Mouse (Mus musculus): ENCODE measurements around the gene Shbg. TPM values are rescaled to one million over a fixed set of nuclear protein-coding genes. Genes with fewer than 3 reads are reported as not detected.

The Shbg gene
- polyA plus RNA-seq, 1 experiment from 2014 or later, result not detected

DNA sequence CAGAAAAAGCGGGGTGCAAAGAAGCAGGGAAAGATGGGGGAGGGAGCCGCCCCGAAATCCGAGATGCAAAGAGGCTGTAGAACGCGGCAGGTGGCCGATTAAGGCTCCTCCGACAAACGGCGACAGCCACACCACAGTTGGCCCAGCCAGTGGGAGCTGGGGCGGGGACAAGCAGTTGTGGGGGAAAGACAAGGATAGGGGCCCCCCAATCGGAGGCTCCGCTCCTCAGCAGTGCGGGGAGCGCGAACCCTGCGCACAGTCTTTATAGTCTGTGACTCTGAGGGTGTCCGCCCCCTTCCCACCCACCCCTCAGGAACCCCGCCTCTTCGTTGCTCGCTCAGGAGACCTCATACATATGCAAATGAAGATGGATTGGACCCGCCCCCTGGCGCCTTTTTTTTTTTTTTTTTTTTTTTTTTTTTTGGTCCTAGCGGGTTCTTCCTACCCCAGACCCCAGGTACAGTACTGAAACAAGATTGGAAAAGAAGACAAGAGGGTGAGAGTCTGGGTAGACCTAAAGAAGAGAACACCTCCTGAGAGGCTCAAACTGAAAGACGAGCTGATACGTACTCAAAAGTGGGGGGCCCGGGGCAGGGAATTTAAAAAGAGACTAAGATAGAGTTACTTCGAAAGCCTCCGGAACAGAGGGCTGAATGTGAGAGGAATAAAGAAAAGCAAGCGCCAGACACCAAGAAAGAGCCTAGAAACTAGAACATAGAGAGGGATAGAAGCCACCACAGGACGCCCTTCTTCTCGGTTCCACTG is 11.8 kb downstream of the Shbg start, which contains the start of gene Atp1b2:
Gene Atp1b2 (minus strand): TSS at position 217 of the 765 bp plus-strand sequence.
- peak; percentile 95 for ATAC-seq
- WGBS, result 1% methylated on average over 32 of the region's 32 CpGs

DNA sequence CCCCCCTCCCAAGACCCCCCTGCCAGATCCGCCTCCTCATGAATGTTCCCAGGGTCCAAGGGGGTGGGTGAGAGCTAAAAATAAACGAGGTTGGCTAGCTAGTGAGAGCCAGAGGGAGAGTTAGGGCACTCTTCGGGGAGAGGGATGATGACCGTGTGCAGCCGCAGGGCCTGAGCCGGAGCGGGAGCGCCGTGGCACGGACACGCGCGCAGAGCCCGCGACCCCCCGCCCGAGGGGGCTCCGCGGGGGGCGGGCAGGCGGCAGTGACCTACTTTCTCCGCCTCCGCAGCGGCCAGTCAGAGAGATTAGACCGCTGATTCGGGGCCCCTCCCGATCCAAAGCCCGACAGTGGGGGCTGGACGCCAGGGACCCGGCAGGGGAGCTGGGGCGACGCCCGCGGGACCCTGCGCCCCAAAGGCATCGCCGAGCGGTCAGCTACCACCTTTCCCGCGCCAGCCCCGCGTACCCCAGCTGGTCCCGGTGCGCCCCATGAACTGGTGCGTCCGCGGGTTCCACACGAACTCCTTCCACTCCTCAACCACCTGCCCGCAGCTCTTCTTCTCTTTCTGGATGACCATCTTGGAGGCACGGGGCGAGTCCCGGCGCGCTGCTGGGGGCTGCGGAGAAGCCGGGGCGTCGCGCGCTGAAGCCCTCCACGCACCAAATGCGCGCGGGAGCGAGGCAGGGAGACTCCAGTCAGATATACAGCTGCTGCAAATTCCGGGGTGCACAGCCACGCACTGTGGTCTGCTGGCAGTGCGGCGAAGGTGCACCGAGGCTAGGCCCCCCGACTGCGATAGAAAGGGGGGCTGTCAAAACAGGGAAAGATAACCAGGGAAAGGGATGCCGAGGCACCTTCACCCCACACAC is 12.7 kb downstream of the Shbg start:
- Histone ChIP-seq H3K27me3 (replicated peaks; ENCODE audit: control insufficient read depth, insufficient read depth, low read length) (no peaks in the 10 kb centered on the region), H3K9ac (replicated peaks; ENCODE audit: low read depth, low read length) (peak overlapping the region; percentile 84), H3K36me3 (ENCODE audit: control insufficient read depth, insufficient read depth) (peaks cover 3% of the 10 kb centered on the region; the same call in 1 of the 2 replicates), H3K4me1 (replicated peaks; ENCODE audit: control insufficient read depth, insufficient read depth, low read length) (peaks cover 23% of the 10 kb centered on the region), H3K4me3 (replicated peaks; ENCODE audit: low read length) (peak overlapping the region; percentile 80), H3K9me3 (ENCODE audit: control insufficient read depth, low read length) (no peaks in the 10 kb centered on the region), H3K4me2 (ENCODE audit: low read length) (peak overlapping the region; percentile 99), H3K27ac (ENCODE audit: low read length) (peak overlapping the region; percentile 65)
- under 1% methylated on average over 57 of the region's 73 CpGs for WGBS
- ATAC-seq, result peak; percentile 64

More for the DNA sequence above, 11.8 kb downstream of the Shbg start, which contains the start of gene Atp1b2:
- peak within 1 kb of the TSS; percentile 80 for H3K4me3 ChIP-seq (replicated peaks; ENCODE audit: low read length)
- no peaks in the 10 kb centered on the region for H3K9me3 ChIP-seq (ENCODE audit: control insufficient read depth, low read length)
- peaks cover 3% of the 10 kb centered on the region; the same call in 1 of the 2 replicates for H3K36me3 ChIP-seq (ENCODE audit: control insufficient read depth, insufficient read depth)
- H3K4me1 ChIP-seq (replicated peaks; ENCODE audit: control insufficient read depth, insufficient read depth, low read length), result peaks cover 17% of the 10 kb centered on the region
- peak within 1 kb of the TSS; percentile 65 for H3K27ac ChIP-seq (ENCODE audit: low read length)
- no peaks in the 10 kb centered on the region for H3K27me3 ChIP-seq (replicated peaks; ENCODE audit: control insufficient read depth, insufficient read depth, low read length)
- H3K9ac ChIP-seq (replicated peaks; ENCODE audit: low read depth, low read length), result peak within 1 kb of the TSS; percentile 84
- H3K4me2 ChIP-seq (ENCODE audit: low read length), result peak within 1 kb of the TSS; percentile 99

DNA sequence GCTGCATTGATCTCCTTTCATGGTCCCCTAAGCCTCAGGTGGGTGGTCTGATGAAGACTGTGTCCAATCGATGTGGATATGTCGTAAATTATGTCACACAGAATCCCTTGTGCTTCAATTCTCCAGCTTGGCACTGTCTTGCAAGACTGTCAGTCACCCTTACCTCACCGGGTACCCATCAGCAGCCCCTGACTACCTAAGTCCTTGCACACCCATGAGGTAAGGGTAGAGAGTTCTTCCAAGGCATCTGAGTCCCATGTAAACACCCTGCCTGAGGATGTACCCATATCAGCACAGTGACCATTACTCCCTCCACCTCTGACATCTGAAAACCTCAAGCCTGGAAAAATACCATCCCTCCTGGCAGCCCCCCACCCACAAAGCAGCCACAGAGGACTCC is 13.4 kb downstream of the Shbg start:
- no peak overlapping the region; the same call in 1 of the 2 replicates for H3K27ac ChIP-seq (ENCODE audit: low read length)
- peak overlapping the region; percentile 84 for H3K9ac ChIP-seq (replicated peaks; ENCODE audit: low read depth, low read length)
- peak overlapping the region; percentile 99 for H3K4me2 ChIP-seq (ENCODE audit: low read length)
- peak overlapping the region; percentile 80 for H3K4me3 ChIP-seq (replicated peaks; ENCODE audit: low read length)
- H3K27me3 ChIP-seq (replicated peaks; ENCODE audit: control insufficient read depth, insufficient read depth, low read length), result no peaks in the 10 kb centered on the region
- H3K4me1 ChIP-seq (replicated peaks; ENCODE audit: control insufficient read depth, insufficient read depth, low read length), result peaks cover 26% of the 10 kb centered on the region
- no peaks in the 10 kb centered on the region for H3K9me3 ChIP-seq (ENCODE audit: control insufficient read depth, low read length)
- WGBS, result 49% methylated on average over 3 of the region's 3 CpGs
- H3K36me3 ChIP-seq (ENCODE audit: control insufficient read depth, insufficient read depth), result peaks cover 3% of the 10 kb centered on the region; the same call in 1 of the 2 replicates
- ATAC-seq, result no peak

GRCm38 (mm10) chr11:69603516-69603915 is 14.2 kb downstream of the Shbg start:
- WGBS, result 85% methylated on average over 8 of the region's 8 CpGs
- peaks cover 27% of the 10 kb centered on the region for H3K4me1 ChIP-seq (replicated peaks; ENCODE audit: control insufficient read depth, insufficient read depth, low read length)
- no peak overlapping the region for H3K4me2 ChIP-seq (ENCODE audit: low read length)
- no peak overlapping the region for H3K4me3 ChIP-seq (replicated peaks; ENCODE audit: low read length)
- no peak overlapping the region for H3K9ac ChIP-seq (replicated peaks; ENCODE audit: low read depth, low read length)
- ATAC-seq, result no peak
- H3K27me3 ChIP-seq (replicated peaks; ENCODE audit: control insufficient read depth, insufficient read depth, low read length), result no peaks in the 10 kb centered on the region
- peaks cover 3% of the 10 kb centered on the region; the same call in 1 of the 2 replicates for H3K36me3 ChIP-seq (ENCODE audit: control insufficient read depth, insufficient read depth)
- H3K27ac ChIP-seq (ENCODE audit: low read length), result no peak overlapping the region
- no peaks in the 10 kb centered on the region for H3K9me3 ChIP-seq (ENCODE audit: control insufficient read depth, low read length)

DNA sequence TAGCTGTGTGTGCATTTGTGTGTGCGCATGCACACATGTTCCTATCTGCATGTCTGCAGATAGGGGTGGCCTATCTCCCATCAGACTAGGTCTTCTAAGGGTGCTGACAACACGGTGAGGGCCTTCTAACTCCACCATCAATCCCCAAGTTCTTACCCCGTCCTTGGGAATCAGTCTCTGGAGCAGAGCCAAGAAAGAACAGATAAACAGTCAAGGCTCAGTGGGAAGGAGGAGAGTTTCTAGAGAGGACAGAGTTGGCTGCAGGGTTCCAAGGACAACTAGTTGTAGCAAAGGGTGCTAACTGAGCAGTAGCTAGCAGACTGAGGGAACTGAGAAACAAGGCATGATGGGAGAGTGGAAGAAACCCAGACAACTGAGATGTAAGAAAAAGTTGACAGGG is 15.9 kb downstream of the Shbg start:
- Histone ChIP-seq H3K9ac (replicated peaks; ENCODE audit: low read depth, low read length) (no peak overlapping the region), H3K27me3 (replicated peaks; ENCODE audit: control insufficient read depth, insufficient read depth, low read length) (no peaks in the 10 kb centered on the region), H3K36me3 (ENCODE audit: control insufficient read depth, insufficient read depth) (peaks cover 3% of the 10 kb centered on the region; the same call in 1 of the 2 replicates), H3K4me1 (replicated peaks; ENCODE audit: control insufficient read depth, insufficient read depth, low read length) (peaks cover 27% of the 10 kb centered on the region), H3K4me2 (ENCODE audit: low read length) (no peak overlapping the region), H3K4me3 (replicated peaks; ENCODE audit: low read length) (no peak overlapping the region), H3K9me3 (ENCODE audit: control insufficient read depth, low read length) (no peaks in the 10 kb centered on the region), H3K27ac (ENCODE audit: low read length) (no peak overlapping the region)
- 84% methylated on average over 3 of the region's 3 CpGs for WGBS
- ATAC-seq, result no peak

DNA sequence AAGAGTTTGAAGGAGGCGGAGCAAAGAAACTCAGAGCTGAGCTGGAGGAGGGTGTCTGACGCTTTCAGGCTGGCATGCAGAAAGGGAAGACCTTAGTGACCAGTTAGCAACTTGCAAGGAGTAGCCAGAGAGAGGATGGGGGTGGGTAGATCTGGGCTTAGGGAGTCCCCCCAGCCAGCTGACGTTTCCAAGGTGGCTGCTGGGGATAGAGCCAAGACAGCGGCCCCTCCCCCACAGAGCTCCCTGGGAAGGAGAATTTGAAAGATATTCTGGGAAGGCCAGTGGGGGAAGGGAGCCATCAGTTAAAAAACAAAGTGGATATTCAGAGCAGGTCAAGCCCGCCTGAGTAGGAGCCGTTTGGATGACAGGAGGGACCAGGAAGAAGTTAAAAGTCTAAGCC is 17.6 kb downstream of the Shbg start:
- no peak overlapping the region for H3K4me2 ChIP-seq (ENCODE audit: low read length)
- ATAC-seq, result 0 out of 2 replicates have a peak, but pooled peaks have one; percentile 38
- no peak overlapping the region for H3K9ac ChIP-seq (replicated peaks; ENCODE audit: low read depth, low read length)
- no peak overlapping the region; the same call in 1 of the 2 replicates for H3K27ac ChIP-seq (ENCODE audit: low read length)
- H3K36me3 ChIP-seq (ENCODE audit: control insufficient read depth, insufficient read depth), result peaks cover 3% of the 10 kb centered on the region; the same call in 1 of the 2 replicates
- 8% methylated on average over 6 of the region's 6 CpGs for WGBS
- no peak overlapping the region for H3K4me3 ChIP-seq (replicated peaks; ENCODE audit: low read length)
- H3K4me1 ChIP-seq (replicated peaks; ENCODE audit: control insufficient read depth, insufficient read depth, low read length), result peaks cover 23% of the 10 kb centered on the region
- no peaks in the 10 kb centered on the region for H3K9me3 ChIP-seq (ENCODE audit: control insufficient read depth, low read length)
- H3K27me3 ChIP-seq (replicated peaks; ENCODE audit: control insufficient read depth, insufficient read depth, low read length), result no peaks in the 10 kb centered on the region

DNA sequence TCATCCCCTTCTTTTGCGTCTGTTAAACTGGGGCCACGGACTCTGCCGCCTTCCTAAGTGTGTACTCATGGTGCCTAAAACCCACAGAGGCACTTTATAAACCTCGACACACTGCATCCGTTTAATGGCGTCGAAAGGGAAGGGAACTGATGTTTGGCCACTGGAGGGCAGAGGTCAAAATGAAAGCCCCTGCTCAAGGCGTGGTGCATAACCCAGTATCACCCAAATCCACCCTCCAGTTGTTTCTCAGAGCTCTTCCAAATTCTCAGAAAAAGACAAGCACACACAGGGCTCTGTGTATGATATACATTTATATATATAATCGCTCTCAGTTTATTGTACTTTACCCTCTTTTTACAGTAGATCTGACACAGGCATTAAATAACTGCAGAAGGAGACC is 18.3 kb downstream of the Shbg start:
- H3K36me3 ChIP-seq (ENCODE audit: control insufficient read depth, insufficient read depth), result peaks cover 3% of the 10 kb centered on the region; the same call in 1 of the 2 replicates
- no peak overlapping the region for H3K9ac ChIP-seq (replicated peaks; ENCODE audit: low read depth, low read length)
- no peak overlapping the region for H3K27ac ChIP-seq (ENCODE audit: low read length)
- ATAC-seq, result no peak
- no peaks in the 10 kb centered on the region for H3K9me3 ChIP-seq (ENCODE audit: control insufficient read depth, low read length)
- WGBS, result 11% methylated on average over 9 of the region's 9 CpGs
- H3K4me3 ChIP-seq (replicated peaks; ENCODE audit: low read length), result no peak overlapping the region
- no peak overlapping the region for H3K4me2 ChIP-seq (ENCODE audit: low read length)
- peaks cover 17% of the 10 kb centered on the region for H3K4me1 ChIP-seq (replicated peaks; ENCODE audit: control insufficient read depth, insufficient read depth, low read length)
- H3K27me3 ChIP-seq (replicated peaks; ENCODE audit: control insufficient read depth, insufficient read depth, low read length), result no peaks in the 10 kb centered on the region

- H3K36me3 ChIP-seq (ENCODE audit: control insufficient read depth, insufficient read depth), result peaks cover 5% of the 10 kb centered on the region; the same call in 1 of the 2 replicates
- no peak overlapping the region for H3K4me3 ChIP-seq (replicated peaks; ENCODE audit: low read length)
- 96% methylated on average over 6 of the region's 6 CpGs for WGBS
- H3K27ac ChIP-seq (ENCODE audit: low read length), result no peak overlapping the region
- H3K9ac ChIP-seq (replicated peaks; ENCODE audit: low read depth, low read length), result no peak overlapping the region
- no peaks in the 10 kb centered on the region for H3K9me3 ChIP-seq (ENCODE audit: control insufficient read depth, low read length)
- ATAC-seq, result no peak
- no peaks in the 10 kb centered on the region for H3K27me3 ChIP-seq (replicated peaks; ENCODE audit: control insufficient read depth, insufficient read depth, low read length)
- no peak overlapping the region for H3K4me2 ChIP-seq (ENCODE audit: low read length)
- H3K4me1 ChIP-seq (replicated peaks; ENCODE audit: control insufficient read depth, insufficient read depth, low read length), result peaks cover 8% of the 10 kb centered on the region
These were observed 22.9 kb downstream of the Shbg start for GRCm38 (mm10) chr11:69594853-69595252.

GRCm38 (mm10) chr11:69592799-69593198 is 24.9 kb downstream of the Shbg start:
- H3K4me1 ChIP-seq (replicated peaks; ENCODE audit: control insufficient read depth, insufficient read depth, low read length), result peaks cover 6% of the 10 kb centered on the region
- 85% methylated on average over 4 of the region's 4 CpGs for WGBS
- no peak for ATAC-seq
- no peak overlapping the region for H3K9ac ChIP-seq (replicated peaks; ENCODE audit: low read depth, low read length)
- H3K9me3 ChIP-seq (ENCODE audit: control insufficient read depth, low read length), result no peaks in the 10 kb centered on the region
- no peak overlapping the region for H3K4me3 ChIP-seq (replicated peaks; ENCODE audit: low read length)
- no peaks in the 10 kb centered on the region for H3K27me3 ChIP-seq (replicated peaks; ENCODE audit: control insufficient read depth, insufficient read depth, low read length)
- peak overlapping the region; percentile 29 for H3K27ac ChIP-seq (ENCODE audit: low read length)
- peaks cover 18% of the 10 kb centered on the region for H3K36me3 ChIP-seq (ENCODE audit: control insufficient read depth, insufficient read depth)
- H3K4me2 ChIP-seq (ENCODE audit: low read length), result no peak overlapping the region

Data from forebrain, embryonic 16.5 days (tissue).